Mouse (Mus musculus): ENCODE measurements at regions not wholly inside any gene's neighbourhood (a gene's known extent, or its start where the extent isn't known, plus 50 kb on each side); places are given as distances from the start of the nearest gene placed in this dataset.

DNA sequence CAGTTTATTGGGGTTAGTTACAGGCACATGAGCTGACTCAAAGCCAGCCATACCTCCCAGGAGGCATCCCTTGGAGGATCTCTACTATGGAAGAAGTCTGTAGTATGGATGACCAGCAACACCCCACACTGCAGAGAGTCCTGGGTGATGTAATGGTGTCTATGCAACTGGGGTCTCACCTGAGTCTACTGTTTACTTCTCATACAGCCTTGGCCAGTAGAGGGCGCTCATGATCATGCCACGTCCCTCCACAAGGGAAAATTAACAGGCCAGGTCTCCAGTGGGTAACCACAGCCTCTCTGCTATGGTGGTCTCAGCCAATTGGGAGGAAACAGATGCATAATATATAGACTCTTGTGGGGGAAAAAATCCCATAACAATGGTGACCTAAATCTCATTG is 111.7 kb downstream of the Cdh26 start:
- peak; percentile 63 for DNase-seq (ENCODE audit: low read depth, low spot score)

GRCm38 (mm10) chr2:178544411-178544810 is 114.1 kb downstream of the Cdh26 start:
- DNase-seq (ENCODE audit: low read depth, low spot score), result no peak

DNA sequence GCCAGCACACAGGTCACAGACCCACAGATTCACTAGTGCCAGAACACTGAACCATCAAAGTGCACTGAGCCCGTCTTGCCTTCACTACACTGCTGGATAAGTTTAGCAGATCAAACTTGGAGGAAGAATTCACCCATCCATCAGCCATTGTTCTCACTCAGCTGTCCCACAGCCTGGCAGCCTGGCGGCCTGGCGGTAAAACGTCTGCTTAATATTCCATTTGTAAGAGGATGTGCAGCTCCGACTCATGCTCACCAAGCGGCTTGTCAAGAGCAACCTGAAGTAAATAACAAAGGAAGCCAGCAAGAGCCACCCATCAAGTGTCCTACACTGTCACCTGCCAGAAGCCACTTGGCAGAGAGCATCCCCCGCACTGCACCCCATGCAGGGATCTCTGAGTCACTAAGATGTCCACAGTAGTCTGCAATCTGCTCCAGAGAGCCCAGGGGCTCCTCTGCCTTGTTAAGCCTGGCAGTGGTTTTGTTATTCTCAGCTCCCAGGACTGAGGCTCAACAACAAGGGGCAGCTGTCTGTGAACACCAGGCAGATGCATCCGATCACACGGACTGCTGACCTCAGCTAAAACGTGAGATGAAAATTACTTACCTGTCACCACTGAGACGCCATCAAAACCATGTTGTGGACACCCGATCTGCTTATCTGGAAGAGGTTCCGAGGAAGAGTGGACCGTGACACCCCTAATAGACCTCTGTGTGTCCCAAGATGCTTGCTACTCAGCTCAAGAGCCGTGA is 115.4 kb downstream of the Cdh26 start:
- DNase-seq (ENCODE audit: low read depth, low spot score), result no peak

- no peak for DNase-seq (ENCODE audit: low read depth, low spot score)
Measured at GRCm38 (mm10) chr2:178546353-178546720, 116.0 kb downstream of the Cdh26 start.

DNA sequence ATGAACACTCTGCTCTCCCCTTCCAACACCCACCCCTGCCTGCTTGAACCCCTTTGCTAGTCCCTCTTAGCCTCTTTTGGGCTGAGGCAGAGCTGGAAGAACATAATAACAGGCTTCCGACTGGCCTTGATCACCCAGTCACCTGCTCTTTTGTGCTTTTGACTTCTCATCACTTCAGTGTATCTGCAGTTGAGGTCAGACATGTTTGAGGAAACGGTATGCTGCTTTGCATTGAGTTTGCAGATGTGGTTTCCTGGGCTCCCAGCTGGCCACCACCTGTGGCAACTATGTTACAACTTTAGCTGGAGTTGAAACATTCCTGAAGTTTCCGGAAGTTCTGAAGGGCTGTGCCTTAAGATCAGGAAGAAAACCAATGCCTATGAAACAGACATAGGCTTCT is 116.6 kb downstream of the Cdh26 start:
- no peak for DNase-seq (ENCODE audit: low read depth, low spot score)

GRCm38 (mm10) chr2:178548937-178549336 is 118.6 kb downstream of the Cdh26 start:
- no peak for DNase-seq (ENCODE audit: low read depth, low spot score)

GRCm38 (mm10) chr2:178553736-178554135 is 123.4 kb downstream of the Cdh26 start:
- no peak for DNase-seq (ENCODE audit: low read depth, low spot score)

GRCm38 (mm10) chr2:178555692-178556340 is 125.5 kb downstream of the Cdh26 start:
- no peak for DNase-seq (ENCODE audit: low read depth, low spot score)

DNA sequence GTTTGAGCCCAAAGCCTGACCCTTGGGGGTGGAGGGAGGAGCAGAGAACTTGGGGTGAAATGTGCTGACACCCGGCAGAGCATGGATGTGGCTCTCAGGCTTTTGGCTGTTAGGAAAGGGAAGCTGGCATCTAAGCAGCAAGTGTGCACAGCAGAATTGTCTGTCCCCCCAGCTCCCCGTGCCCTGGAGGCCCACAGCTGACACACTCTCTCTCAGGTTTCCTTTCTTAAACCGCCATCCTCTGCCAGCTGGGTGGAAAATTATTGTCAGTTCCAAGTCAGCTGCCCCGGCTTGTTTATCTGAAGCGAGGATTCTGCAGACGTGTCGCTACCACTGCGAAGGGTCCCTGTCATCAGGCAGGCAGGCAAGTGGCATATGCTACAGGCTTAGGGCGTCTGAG is 127.6 kb downstream of the Cdh26 start:
- DNase-seq (ENCODE audit: low read depth, low spot score), result no peak

- no peak for DNase-seq (ENCODE audit: low read depth, low spot score)
Measured at GRCm38 (mm10) chr2:178563287-178563686, 133.0 kb downstream of the Cdh26 start.

DNA sequence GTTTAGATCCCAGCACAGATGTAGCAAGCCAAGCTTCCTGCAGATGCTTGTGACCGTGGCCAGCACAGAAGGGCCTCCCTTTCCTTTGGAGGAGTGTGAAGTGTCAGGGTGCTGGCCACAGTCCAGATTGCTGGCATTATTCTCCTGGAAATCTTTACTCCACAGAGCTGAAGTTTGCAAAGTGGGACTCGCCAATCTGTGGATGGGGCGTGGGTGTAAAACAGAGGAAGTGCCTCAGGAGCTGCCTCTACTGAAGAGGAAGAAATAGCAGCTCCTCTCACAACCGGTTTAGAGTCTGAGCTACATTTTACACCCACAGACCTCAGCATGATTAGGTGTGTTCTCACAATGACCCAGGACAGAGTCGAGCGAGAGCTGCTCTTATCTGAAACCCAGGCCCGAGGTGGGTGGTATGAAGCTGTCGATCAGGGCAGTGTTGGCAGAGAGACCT is 135.1 kb downstream of the Cdh26 start:
- no peak for DNase-seq (ENCODE audit: low read depth, low spot score)

GRCm38 (mm10) chr2:178567493-178567892 is 137.2 kb downstream of the Cdh26 start:
- DNase-seq (ENCODE audit: low read depth, low spot score), result no peak

GRCm38 (mm10) chr2:178572301-178572700 is 142.0 kb downstream of the Cdh26 start:
- no peak for DNase-seq (ENCODE audit: low read depth, low spot score)

DNA sequence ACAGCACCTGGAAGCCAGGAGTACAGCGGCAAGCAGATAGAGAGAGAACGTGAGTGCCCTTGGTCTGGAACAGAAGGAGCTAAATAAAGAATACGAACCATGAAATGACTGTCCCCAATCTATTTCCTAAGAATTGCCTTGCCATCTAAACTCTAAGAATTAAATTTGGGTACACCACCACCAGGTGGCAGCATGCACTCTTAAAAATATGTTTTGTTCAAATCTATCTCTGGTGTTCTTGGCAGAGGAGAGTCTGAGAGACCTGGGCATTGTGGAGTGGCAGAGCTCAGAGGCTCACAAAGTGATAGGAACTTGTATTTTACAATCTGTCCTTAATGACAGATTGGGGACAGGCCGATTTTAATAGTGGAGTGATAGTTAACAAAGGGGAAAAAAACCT is 144.5 kb downstream of the Cdh26 start:
- peak; percentile 51 for DNase-seq (ENCODE audit: low read depth, low spot score)

DNA sequence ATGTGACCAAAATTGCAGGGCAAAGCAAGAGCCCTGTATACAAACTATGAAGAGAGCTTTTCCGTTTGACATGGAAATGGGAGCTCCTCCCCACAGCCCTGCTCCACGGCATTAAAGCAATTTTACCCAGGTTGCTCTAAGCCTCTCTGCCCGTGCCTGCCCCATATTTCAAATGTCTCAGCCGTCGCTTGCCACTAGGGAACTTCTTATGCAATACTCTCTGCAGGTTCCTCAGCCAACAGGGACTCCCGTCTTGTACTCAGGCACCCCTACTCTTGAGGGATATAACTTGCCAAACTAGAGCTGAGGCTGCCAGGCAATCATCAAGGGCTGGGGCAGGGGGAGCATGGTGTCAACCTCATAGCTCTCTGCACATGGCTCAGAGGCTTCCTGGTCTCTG is 145.1 kb downstream of the Cdh26 start:
- DNase-seq (ENCODE audit: low read depth, low spot score), result no peak

GRCm38 (mm10) chr2:178576067-178576466 is 145.7 kb downstream of the Cdh26 start:
- no peak for DNase-seq (ENCODE audit: low read depth, low spot score)

DNA sequence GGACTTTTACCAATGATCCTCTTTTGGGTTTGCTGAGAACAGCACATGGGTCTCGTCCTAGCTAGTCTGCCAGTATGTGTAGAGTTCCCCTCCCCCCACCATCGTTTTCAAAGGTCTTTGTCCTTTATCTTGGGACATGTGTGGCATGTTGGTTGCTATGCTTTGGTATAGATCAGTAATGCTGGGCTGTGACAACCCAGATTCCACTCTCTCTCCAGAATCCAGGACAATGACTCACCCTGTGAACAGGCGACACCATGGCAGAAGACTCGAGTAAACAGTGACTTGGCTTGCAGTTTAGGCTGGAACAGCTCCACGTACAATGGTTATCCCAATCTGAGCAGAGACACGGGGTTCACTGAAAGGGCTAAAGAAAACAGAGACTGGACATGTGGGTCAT is 149.2 kb downstream of the Cdh26 start:
- no peak for DNase-seq (ENCODE audit: low read depth, low spot score)

- DNase-seq (ENCODE audit: low read depth, low spot score), result no peak
Measured at GRCm38 (mm10) chr2:178581306-178581705, 151.0 kb downstream of the Cdh26 start.

DNA sequence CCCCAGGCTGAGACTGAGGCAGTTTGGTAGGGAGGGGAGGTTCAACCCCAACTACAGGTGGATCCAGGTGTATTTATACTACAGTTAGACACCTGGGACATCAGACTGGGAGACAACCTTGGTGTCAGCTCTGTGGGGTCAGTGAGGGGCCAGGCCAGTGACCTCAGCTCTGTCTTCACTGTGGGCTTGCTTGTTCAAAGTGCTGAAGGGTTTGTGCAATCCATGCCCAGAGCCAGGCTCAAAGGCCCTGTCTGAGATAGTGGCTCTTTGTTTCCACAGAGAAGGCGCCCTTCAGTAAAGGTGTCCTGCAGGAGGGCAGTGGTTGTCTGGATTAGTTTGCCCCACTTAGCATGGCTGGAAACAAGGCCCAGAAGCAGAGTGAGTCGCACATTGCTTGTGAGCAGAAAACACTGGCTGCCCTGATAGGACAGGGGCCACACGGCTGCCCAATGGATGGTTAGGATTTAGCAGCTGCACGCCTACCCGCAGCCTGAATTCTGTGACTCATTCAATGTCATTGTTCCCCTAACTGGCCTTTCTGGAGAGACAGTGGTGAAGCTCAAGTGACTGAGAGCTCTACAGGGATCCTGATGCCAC is 154.7 kb downstream of the Cdh26 start:
- no peak for DNase-seq (ENCODE audit: low read depth, low spot score)

- DNase-seq (ENCODE audit: low read depth, low spot score), result no peak
Measured at GRCm38 (mm10) chr2:178587134-178587636, 156.9 kb downstream of the Cdh26 start.

- no peak for DNase-seq (ENCODE audit: low read depth, low spot score)
Measured at GRCm38 (mm10) chr2:178593743-178594142, 163.4 kb downstream of the Cdh26 start.

GRCm38 (mm10) chr2:178594177-178594576 is 163.8 kb downstream of the Cdh26 start:
- DNase-seq (ENCODE audit: low read depth, low spot score), result peak; percentile 72
